8 mouse cellular contexts compared by ENCODE assay signal in genomic region chr6:135332737-135333281, GRCm38 (mm10). TPM values are rescaled to one million over a fixed set of nuclear protein-coding genes. Genes with fewer than 3 reads are reported as not detected.
DNase-seq lines count a peak whose midpoint lies in the region; ATAC-seq and TF ChIP-seq lines count a peak whose summit lies in the region.

No protein-coding gene starts in this region.

- no peak overlapping the region for H3K9ac ChIP-seq in hindbrain, postnatal 0 days (replicated peaks; ENCODE audit: low read length)
- no peak overlapping the region for H3K9ac ChIP-seq in lung, postnatal 0 days (replicated peaks; ENCODE audit: low read depth)

- H3K9me3 ChIP-seq in forebrain, embryonic 10.5 days: no peaks in the 10 kb centered on the region
- H3K9me3 ChIP-seq in hindbrain, postnatal 0 days (ENCODE audit: low read length): no peaks in the 10 kb centered on the region
- H3K9me3 ChIP-seq in lung, postnatal 0 days (ENCODE audit: low read length): no peaks in the 10 kb centered on the region

- TF ChIP-seq EP300 in lung, postnatal 0 days (IDR thresholded peaks at IDR 0.05): 0 out of 2 replicates have a peak, but pooled peaks have one; percentile 16

- no peak overlapping the region for H3K4me3 ChIP-seq in cortical plate, adult 2 months (ENCODE audit: insufficient read depth, low read length)
- peak overlapping the region; percentile 22; the same call in 1 of the 2 replicates for H3K4me3 ChIP-seq in forebrain, embryonic 10.5 days
- no peak overlapping the region for H3K4me3 ChIP-seq in hindbrain, postnatal 0 days (ENCODE audit: low read length)
- no peak overlapping the region for H3K4me3 ChIP-seq in lung, postnatal 0 days (ENCODE audit: low read depth, low read length)

- H3K4me1 ChIP-seq in cortical plate, adult 2 months (ENCODE audit: control insufficient read depth, insufficient read depth, low read length): no peaks in the 10 kb centered on the region; the same call in 1 of the 2 replicates
- H3K4me1 ChIP-seq in forebrain, embryonic 10.5 days: peaks cover 23% of the 10 kb centered on the region
- H3K4me1 ChIP-seq in hindbrain, postnatal 0 days (ENCODE audit: insufficient read depth, low read length): peaks cover 12% of the 10 kb centered on the region
- H3K4me1 ChIP-seq in lung, postnatal 0 days (ENCODE audit: insufficient read depth, low read depth, low read length): no peaks in the 10 kb centered on the region; the same call in 1 of the 2 replicates

- 0 out of 2 replicates have a peak, but pooled peaks have one; percentile 6 for TF ChIP-seq POLR2A in cortical plate, adult 2 months (IDR thresholded peaks at IDR 0.05; ENCODE audit: extremely low read depth, insufficient read depth, low read length)

- no peak overlapping the region for H3K4me2 ChIP-seq in hindbrain, postnatal 0 days (ENCODE audit: low read depth, low read length)
- no peak overlapping the region for H3K4me2 ChIP-seq in lung, postnatal 0 days (replicated peaks; ENCODE audit: low read depth, low read length)

- no peak for TF ChIP-seq CTCF in cortical plate, adult 2 months (IDR thresholded peaks at IDR 0.05; ENCODE audit: extremely low read depth, insufficient read depth, low read length)
- no peak for TF ChIP-seq CTCF in hindbrain, postnatal 0 days (IDR thresholded peaks at IDR 0.05; ENCODE audit: low read depth)
- TF ChIP-seq CTCF in lung, postnatal 0 days (IDR thresholded peaks at IDR 0.05): no peak

- no peaks in the 10 kb centered on the region for H3K27me3 ChIP-seq in forebrain, embryonic 10.5 days (ENCODE audit: poor library complexity, severe bottlenecking)
- H3K27me3 ChIP-seq in hindbrain, postnatal 0 days (ENCODE audit: insufficient read depth, low read length): no peaks in the 10 kb centered on the region
- no peaks in the 10 kb centered on the region for H3K27me3 ChIP-seq in lung, postnatal 0 days (replicated peaks; ENCODE audit: insufficient read depth, low read length)

- no peak overlapping the region for H3K27ac ChIP-seq in cortical plate, adult 2 months (ENCODE audit: insufficient read depth, low read length)
- peak overlapping the region; percentile 79 for H3K27ac ChIP-seq in forebrain, embryonic 10.5 days
- peak overlapping the region; percentile 16; the same call in 1 of the 2 replicates for H3K27ac ChIP-seq in hindbrain, postnatal 0 days
- peak overlapping the region; percentile 23; the same call in 1 of the 2 replicates for H3K27ac ChIP-seq in lung, postnatal 0 days (ENCODE audit: low read length)

- WGBS in forebrain, embryonic 10.5 days: 24% methylated on average over 10 of the region's 10 CpGs
- 15% methylated on average over 10 of the region's 10 CpGs for WGBS in hindbrain, postnatal 0 days
- 27% methylated on average over 10 of the region's 10 CpGs for WGBS in lung, postnatal 0 days

- no peaks in the 10 kb centered on the region for H3K36me3 ChIP-seq in forebrain, embryonic 10.5 days (replicated peaks)
- no peaks in the 10 kb centered on the region for H3K36me3 ChIP-seq in hindbrain, postnatal 0 days (ENCODE audit: insufficient read depth, low read length)
- no peaks in the 10 kb centered on the region for H3K36me3 ChIP-seq in lung, postnatal 0 days (ENCODE audit: insufficient read depth, low read length)

- ATAC-seq in hindbrain, postnatal 0 days: peak; percentile 65; the same call in 1 of the 2 replicates
- ATAC-seq in lung, postnatal 0 days: peak; percentile 60

- peak; percentile 46 for DNase-seq in forebrain, embryonic 10.5 days (ENCODE audit: extremely low spot score, low spot score)
- DNase-seq in hindbrain, postnatal 0 days (ENCODE audit: low spot score): peak; percentile 37
- peak; percentile 61 for DNase-seq in lung, postnatal 0 days (ENCODE audit: low spot score)
- no peak for DNase-seq in layer of hippocampus, adult 8-10 months (ENCODE audit: low spot score in 2 of 2)
- no peak for DNase-seq in right cerebral cortex, postnatal 25 days
- DNase-seq in right cerebral cortex, adult 2 months (ENCODE audit: low spot score in 2 of 2): no peak
- no peak for DNase-seq in adrenal gland, postnatal 36 days

RNA-seq across cellular contexts. Expression of gene Pbp2, which starts 22.6 kb away (rescaled TPM):
- polyA plus RNA-seq in cortical plate, adult 2 months (2012; rRNA removed): 0.85 and 0.96 TPM in 2 replicates
- polyA plus RNA-seq in forebrain, embryonic 10.5 days (2016; fragmentation: Nextera tagmentation; extraction: Ambion mirVana): not detected in 2 replicates
- total RNA-seq in hindbrain, postnatal 0 days (2014; rRNA removed): 0.10 TPM in 1 of 2 replicates, not detected in the other
- not detected in 2 replicates for polyA plus RNA-seq in hindbrain, postnatal 0 days (2015; fragmentation: Nextera tagmentation; extraction: Ambion mirVana)
- polyA plus RNA-seq in lung, postnatal 0 days (2015; fragmentation: Nextera tagmentation; extraction: Ambion mirVana): 0.42 and 1.6 TPM in 2 replicates
- total RNA-seq in layer of hippocampus, adult 8-10 months (2022): under 1 TPM in 1 of 4 experiments, not detected in 3; 0.25 TPM
- total RNA-seq in adrenal gland, postnatal 36 days (2021): not detected

RNA-seq across cellular contexts. Expression of gene Emp1, which starts 29.5 kb away (rescaled TPM):
- 1.7 TPM in 2 replicates for polyA plus RNA-seq in cortical plate, adult 2 months (2012; rRNA removed)
- polyA plus RNA-seq in forebrain, embryonic 10.5 days (2016; fragmentation: Nextera tagmentation; extraction: Ambion mirVana): 3.4 and 5.1 TPM in 2 replicates
- 40.2 and 53.2 TPM in 2 replicates for total RNA-seq in hindbrain, postnatal 0 days (2014; rRNA removed)
- 7.8 and 8.6 TPM in 2 replicates for polyA plus RNA-seq in hindbrain, postnatal 0 days (2015; fragmentation: Nextera tagmentation; extraction: Ambion mirVana)
- 127 and 136 TPM in 2 replicates for polyA plus RNA-seq in lung, postnatal 0 days (2015; fragmentation: Nextera tagmentation; extraction: Ambion mirVana)
- 1 to 10 TPM; 2.1 to 3.5 (median 2.8) TPM for total RNA-seq in layer of hippocampus, adult 8-10 months (2022)
- 10 to 100 TPM; 25.9 to 46.9 TPM for total RNA-seq in adrenal gland, postnatal 36 days (2021)

Comparison
In these comparisons a context has a peak if more than half of its experiments do, and no peak if none do; other contexts are left out.
1. DNase-seq: peak in forebrain, embryonic 10.5 days (single experiment), hindbrain, postnatal 0 days (single experiment) and lung, postnatal 0 days (single experiment); none in layer of hippocampus, adult 8-10 months (0 of 2), right cerebral cortex, postnatal 25 days (single experiment), right cerebral cortex, adult 2 months (0 of 2) and adrenal gland, postnatal 36 days (0 of 2).
2. RNA of gene Emp1, which starts 29.5 kb away (polyA plus RNA-seq): 127 to 136 TPM in lung, postnatal 0 days; 7.8 to 8.6 TPM in hindbrain, postnatal 0 days, 3.4 to 5.1 TPM in forebrain, embryonic 10.5 days and 1.7 TPM in cortical plate, adult 2 months; every median in the first group is over 10 times any median in the second.